Mouse (Mus musculus) spleen, adult 2 months (tissue): Measurements from ENCODE around the gene 2310030G06Rik. TPM values are rescaled to one million over a fixed set of nuclear protein-coding genes. Genes with fewer than 3 reads are reported as not detected.

Source experiments
- DNase-seq, 2 experiments: peaks; one replicate each; pipeline versions ENCODE4 v3.0.0 to v3.0.0-alpha.2; 2012 to 2021; ENCODE audit warnings: low spot score in 2 of 2, low read depth in 1 of 2
- H3K27ac ChIP-seq: fragments of 200-500 bp; 2 replicates; pipeline ENCODE4 v1.5.1; 2012; ENCODE audit warnings: low read length, inconsistent platforms; ENCODE audit not compliant: insufficient read depth
- H3K27me3 ChIP-seq: fragments of 200-500 bp; 2 replicates; pipeline ENCODE4 v1.6.1; 2012; ENCODE audit warnings: mild to moderate bottlenecking, moderate library complexity, low read length, inconsistent platforms; ENCODE audit not compliant: control insufficient read depth, insufficient read depth
- H3K36me3 ChIP-seq: fragments of 200-500 bp; 2 replicates; pipeline ENCODE4 v1.6.1; 2012; ENCODE audit warnings: mild to moderate bottlenecking, low read length, inconsistent platforms; ENCODE audit not compliant: control insufficient read depth, insufficient read depth
- H3K4me1 ChIP-seq: fragments of 200-500 bp; 2 replicates; pipeline ENCODE4 v1.6.1; 2011; ENCODE audit warnings: inconsistent platforms; ENCODE audit not compliant: control insufficient read depth, insufficient read depth, insufficient read length
- H3K4me3 ChIP-seq: fragments of 200-500 bp; 2 replicates; pipeline ENCODE4 v1.5.1; 2011; ENCODE audit warnings: mild to moderate bottlenecking, inconsistent platforms; ENCODE audit not compliant: insufficient read depth, insufficient read length; ENCODE audit errors: extremely low read depth
- CTCF ChIP-seq: fragments of 200-500 bp; IDR thresholded peaks from 2 replicates; pipeline ENCODE4 v1.5.1; 2011; ENCODE audit warnings: mild to moderate bottlenecking, inconsistent platforms; ENCODE audit not compliant: insufficient read depth, insufficient read length, insufficient replicate concordance; ENCODE audit errors: extremely low read depth
- POLR2A ChIP-seq: fragments of 200-500 bp; IDR thresholded peaks from 2 replicates; pipeline ENCODE4 v1.6.1; 2011; ENCODE audit warnings: low read depth, low read length, inconsistent platforms
- WGBS: fragments of 180-500 bp; shearing (Covaris S2); methylation state at CpG from one replicate; pipeline ENCODE4 v1.1.7; 2018; 5-methylcytosine and 5-hydroxymethylcytosine counted together
- polyA plus RNA-seq: library from polyadenylated mRNA; depleted of rRNA; stranded (reverse); fragments of >200 nt; gene quantifications from 2 replicates; pipeline ENCODE4 v1.2.3, GENCODE M21; 2012

2310030G06Rik gene
- polyA plus RNA-seq, 1 experiment: 0.71 TPM

- Histone ChIP-seq H3K27me3 (no peaks in the 10 kb centered on the region), H3K27ac (no peak overlapping the region), H3K4me3 (no peak overlapping the region), H3K4me1 (no peaks in the 10 kb centered on the region), H3K36me3 (no peaks in the 10 kb centered on the region)
- DNase-seq: no peak
- WGBS: 76% methylated on average over 5 of the region's 5 CpGs
- TF ChIP-seq CTCF: no peak
- no peak for TF ChIP-seq POLR2A
Observed at GRCm38 (mm10) chr9:50756711-50757110, 10.4 kb upstream of the 2310030G06Rik start.

DNA sequence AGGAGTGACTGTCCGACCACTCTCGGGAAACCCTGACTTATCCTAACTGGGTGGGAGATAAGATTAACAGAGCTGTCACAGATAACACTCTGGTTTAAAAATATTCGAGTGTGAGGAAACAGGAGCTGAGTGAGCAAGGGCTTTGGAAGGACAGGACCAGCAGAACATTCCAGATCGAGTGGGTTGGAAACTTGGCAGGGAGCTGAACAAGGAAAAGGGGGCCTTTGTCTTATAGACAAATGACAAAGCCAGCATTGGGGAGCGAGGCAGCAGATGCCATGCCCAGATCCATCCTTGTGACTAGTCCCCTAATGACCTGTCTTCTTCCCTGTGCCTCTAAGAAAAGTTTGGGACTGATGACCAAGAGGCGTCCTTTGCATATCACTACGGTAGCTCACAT is 7.6 kb upstream of the 2310030G06Rik start:
- DNase-seq: no peak
- H3K27me3 ChIP-seq: no peaks in the 10 kb centered on the region
- no peak overlapping the region for H3K27ac ChIP-seq
- H3K36me3 ChIP-seq: no peaks in the 10 kb centered on the region
- no peak overlapping the region for H3K4me3 ChIP-seq
- H3K4me1 ChIP-seq: no peaks in the 10 kb centered on the region
- WGBS: 67% methylated on average over 7 of the region's 7 CpGs
- no peak for TF ChIP-seq CTCF
- TF ChIP-seq POLR2A: no peak

- WGBS: 84% methylated on average over 17 of the region's 17 CpGs
- H3K4me3 ChIP-seq: peak overlapping the region; percentile 17; the same call in 1 of the 2 replicates
- H3K4me1 ChIP-seq: no peaks in the 10 kb centered on the region
- no peaks in the 10 kb centered on the region for H3K36me3 ChIP-seq
- TF ChIP-seq POLR2A (no peak), CTCF (no peak)
- no peak overlapping the region; the same call in 1 of the 2 replicates for H3K27ac ChIP-seq
- no peaks in the 10 kb centered on the region for H3K27me3 ChIP-seq
- no peak for DNase-seq
Observed at GRCm38 (mm10) chr9:50752784-50753615, 6.7 kb upstream of the 2310030G06Rik start.

DNA sequence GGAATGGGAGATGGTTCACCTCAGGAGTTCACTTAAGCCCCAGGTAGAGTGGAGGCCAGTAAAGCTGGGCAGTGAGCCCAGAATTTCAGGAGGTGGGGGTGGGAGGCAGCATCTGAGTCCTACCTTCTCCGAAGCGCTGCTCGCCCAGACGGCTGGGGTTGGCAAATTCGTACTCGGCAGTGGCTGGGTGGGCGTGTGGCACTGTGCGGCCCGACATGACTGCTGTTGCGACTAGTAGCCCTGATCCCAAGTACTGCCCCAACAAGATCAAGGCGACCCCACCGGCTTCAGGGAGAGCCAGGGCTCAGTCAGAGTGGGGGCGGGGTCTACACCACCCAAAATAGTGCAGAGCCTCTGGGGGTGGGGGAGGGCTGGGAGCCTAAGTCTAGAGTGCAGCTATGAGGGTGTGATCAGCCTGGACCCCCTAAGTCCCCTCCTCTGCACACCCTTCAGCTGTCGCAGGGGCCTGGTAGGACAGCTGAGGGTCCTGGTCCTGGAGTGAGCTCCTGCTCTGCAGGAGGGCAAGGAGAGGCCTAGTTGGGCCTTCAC is 5.8 kb upstream of the 2310030G06Rik start, which contains the start of gene Hspb2:
Gene Hspb2 (minus strand): TSS at position 301 of the 549 bp plus-strand sequence.
- Histone ChIP-seq H3K4me3 (peak within 1 kb of the TSS; percentile 20; the same call in 1 of the 2 replicates), H3K27me3 (no peaks in the 10 kb centered on the region), H3K36me3 (no peaks in the 10 kb centered on the region), H3K4me1 (no peaks in the 10 kb centered on the region), H3K27ac (peak within 1 kb of the TSS; percentile 43; the same call in 1 of the 2 replicates)
- no peak for TF ChIP-seq POLR2A
- WGBS: 83% methylated on average over 14 of the region's 14 CpGs
- DNase-seq: no peak

- Histone ChIP-seq H3K4me3 (peak within 1 kb of the TSS; percentile 20; the same call in 1 of the 2 replicates), H3K27me3 (no peaks in the 10 kb centered on the region), H3K36me3 (no peaks in the 10 kb centered on the region), H3K27ac (0 out of 2 replicates have a peak within 1 kb of the TSS, but pooled peaks have one; percentile 0), H3K4me1 (no peaks in the 10 kb centered on the region)
- WGBS: 79% methylated on average over 22 of the region's 22 CpGs
- no peak for DNase-seq
- TF ChIP-seq CTCF (no peak), POLR2A (no peak)
Observed at GRCm38 (mm10) chr9:50751323-50751722, 5.0 kb upstream of the 2310030G06Rik start, which contains the start of gene Cryab. Gene Cryab (plus strand): TSS chr9:50751325.

DNA sequence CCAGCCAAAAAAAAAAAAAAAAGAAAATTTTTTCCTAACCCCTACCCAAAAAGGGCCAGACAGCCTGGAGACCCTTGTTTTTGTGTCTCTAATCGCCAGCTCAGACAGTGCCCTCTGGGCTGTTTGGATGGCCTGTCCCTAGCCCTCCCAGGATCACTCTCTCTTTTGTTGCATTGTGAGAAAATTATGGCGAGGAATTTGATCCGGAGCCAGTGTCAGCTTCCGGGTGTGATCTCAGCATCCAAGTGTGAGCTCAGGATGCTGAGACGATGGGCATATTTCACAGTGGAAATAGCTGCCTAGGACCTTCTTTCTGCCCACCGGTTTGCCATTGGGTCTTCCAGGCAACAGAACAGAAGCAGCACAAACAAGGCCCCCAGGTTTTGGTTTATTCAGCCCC is 4.4 kb upstream of the 2310030G06Rik start:
- 84% methylated on average over 6 of the region's 6 CpGs for WGBS
- Histone ChIP-seq H3K4me3 (no peak overlapping the region), H3K36me3 (no peaks in the 10 kb centered on the region), H3K27ac (no peak overlapping the region), H3K27me3 (no peaks in the 10 kb centered on the region; the same call in 1 of the 2 replicates), H3K4me1 (no peaks in the 10 kb centered on the region)
- DNase-seq: no peak
- TF ChIP-seq CTCF (no peak), POLR2A (no peak)

DNA sequence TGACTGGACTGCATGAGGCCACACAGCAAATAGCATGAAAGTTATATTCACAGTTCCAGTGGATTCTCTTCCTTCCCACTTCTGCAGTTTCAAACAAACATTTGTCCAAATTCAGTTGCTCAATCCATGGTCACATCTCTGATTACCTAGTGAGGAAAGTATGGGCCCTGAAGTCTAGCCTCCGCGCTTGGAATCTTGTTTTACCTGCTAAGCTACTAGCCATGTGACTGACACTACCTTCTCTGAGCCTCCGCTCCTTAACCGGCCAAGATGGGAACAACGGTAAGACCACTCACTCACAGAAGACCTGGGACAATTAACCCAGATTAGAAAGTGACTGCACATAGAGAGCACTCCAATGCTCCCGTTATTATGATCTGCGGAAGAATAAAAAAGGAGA is 530 bp downstream of the 2310030G06Rik start:
- H3K27ac ChIP-seq: no peak overlapping the region

More for the DNA sequence above, 530 bp downstream of the 2310030G06Rik start:
- H3K27me3 ChIP-seq: no peaks in the 10 kb centered on the region; the same call in 1 of the 2 replicates
- no peaks in the 10 kb centered on the region for H3K36me3 ChIP-seq
- TF ChIP-seq POLR2A (no peak), CTCF (no peak)
- no peaks in the 10 kb centered on the region for H3K4me1 ChIP-seq
- WGBS: 54% methylated on average over 7 of the region's 7 CpGs
- H3K4me3 ChIP-seq: no peak overlapping the region
- DNase-seq: no peak
